Mouse (Mus musculus): ENCODE measurements around the gene Mnx1. TPM values are rescaled to one million over a fixed set of nuclear protein-coding genes. Genes with fewer than 3 reads are reported as not detected.

Gene Mnx1
- total RNA-seq (2023): not detected

DNA sequence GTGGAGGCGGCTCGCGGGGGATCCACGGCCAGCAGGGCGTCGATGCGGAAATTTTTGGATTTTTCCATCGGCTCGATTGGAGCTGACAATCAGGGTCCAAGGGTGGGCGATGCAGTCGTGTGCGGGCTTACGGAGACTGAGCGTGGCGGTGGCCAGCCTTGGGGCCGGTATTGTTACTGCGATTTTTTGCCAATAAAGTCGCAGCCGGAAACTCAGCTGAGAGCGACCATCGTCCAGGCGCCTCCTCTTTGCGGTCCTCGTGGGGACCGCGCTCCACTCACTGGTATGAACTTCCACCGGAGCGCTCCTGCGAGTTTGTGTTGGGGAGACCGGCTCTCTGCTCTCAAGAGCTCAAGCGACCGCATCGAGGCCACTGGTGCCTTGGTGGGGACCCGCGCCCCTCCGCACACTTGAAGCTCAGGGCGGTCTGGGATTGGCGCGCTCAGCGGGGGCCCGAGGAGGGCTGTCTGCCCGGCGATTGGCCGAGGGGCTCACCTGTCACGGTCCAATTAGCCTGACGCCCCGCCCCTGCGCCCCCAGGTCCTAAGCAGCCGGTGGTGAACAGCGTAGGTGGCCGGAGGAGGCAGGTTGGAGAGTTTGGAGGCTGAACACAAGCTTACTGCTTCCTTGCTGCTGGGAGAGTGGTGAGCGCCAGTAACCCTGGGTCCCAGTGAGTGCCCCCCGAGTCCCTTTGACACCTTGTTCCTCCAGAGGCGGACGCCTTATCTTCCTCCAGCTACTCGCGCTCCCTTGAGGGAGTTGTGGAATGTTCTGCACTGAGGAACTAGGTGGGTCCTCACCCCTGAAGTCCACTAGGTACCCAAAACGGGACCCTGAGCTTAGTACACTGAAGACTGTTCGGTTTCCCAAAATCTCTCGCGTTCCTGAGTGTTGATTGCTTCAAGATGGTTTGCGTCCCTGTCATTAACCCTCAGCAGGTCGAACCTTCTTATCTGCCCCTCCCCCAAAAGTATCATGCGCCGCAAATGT, at the start of gene Mnx1:
Gene Mnx1, minus strand, starts transcription at position 263 of the 990 bp plus-strand sequence.

GRCm38 (mm10) chr5:29434228-29434871, 43.9 kb downstream of the Mnx1 start, which contains the start of gene Nom1:
Nom1 (plus strand) TSS chr5:29434664.

Other genes with a start within 250 kb of the Mnx1 start
- 1 to 10 TPM; 1.4 to 4.1 TPM for gene Lmbr1, start 100.1 kb downstream of the Mnx1 start, total RNA-seq (2023)
- gene Nom1, start 43.8 kb downstream of the Mnx1 start, total RNA-seq (2023): 10 to 100 TPM; 11.2 to 22.1 TPM
- gene Ube3c, start 90.8 kb upstream of the Mnx1 start, total RNA-seq (2023): 10 to 100 TPM; 25.6 to 25.7 TPM

All from monocyte, adult 59 days (primary cell).